Mouse (Mus musculus): ENCODE data around the gene Acss2.

DNA sequence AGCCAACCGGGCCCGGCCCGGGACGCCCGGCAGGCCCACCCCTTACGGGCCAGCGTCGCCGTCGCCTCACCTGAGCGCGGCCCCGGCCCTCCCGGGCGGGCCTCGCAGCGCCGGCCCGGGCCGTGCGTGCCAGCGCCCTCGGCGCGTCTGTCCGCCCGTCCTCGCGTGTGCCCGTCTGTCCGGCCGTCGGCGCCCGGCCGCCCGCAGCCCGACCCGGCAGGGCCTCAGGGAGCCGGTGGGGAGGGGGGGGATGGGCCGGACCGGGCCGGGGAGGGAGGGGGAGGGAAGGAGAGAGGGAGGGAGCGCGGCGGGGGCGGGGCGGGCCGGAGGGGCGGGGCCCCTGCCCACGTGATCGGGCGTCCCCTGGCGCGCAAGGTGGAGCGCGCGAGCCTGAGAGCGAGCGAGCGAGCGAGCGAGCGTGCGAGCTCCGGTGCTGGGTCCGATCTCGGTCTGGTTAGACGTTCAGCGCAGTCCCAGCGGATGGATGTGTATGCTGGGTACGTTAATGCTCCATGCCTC lies 44.1 kb upstream of the Acss2 start, which contains the start of gene Ncoa6:
- TF ChIP-seq CTCF (conservative IDR thresholded peaks at IDR 0.05; ENCODE audit: insufficient read depth, insufficient read length, low read depth, low read length), result no peak
- TF ChIP-seq POLR2A (IDR thresholded peaks at IDR 0.05; ENCODE audit: low read depth, low read length), result no peak
